Mouse (Mus musculus): ENCODE data around the gene Jade3. TPM values are rescaled to one million over a fixed set of nuclear protein-coding genes. Genes with fewer than 3 reads are reported as not detected.
"Not testable (repeated sequence)": the region's sequence is repeated elsewhere in the genome, so short reads cannot be mapped to it uniquely, and the experiment has no call there.

Gene Jade3
- 1 to 10 TPM; 7.0 to 8.3 TPM for total RNA-seq (2021)

- peak; percentile 57 to 67 for DNase-seq (ENCODE audit: low spot score in 2 of 2)
- intact Hi-C loops (cut with DNase I), result loop anchor here (5.0 to 10.0 kb wide), 3 partner anchors 60 to 540 kb away; partner anchors contain the start of genes Rp2 and Uxt
Measured at GRCm38 (mm10) chrX:20425140-20425838, at the start of gene Jade3. TSS of gene Jade3 (plus strand) at chrX:20425688.

GRCm38 (mm10) chrX:20379347-20380014 is 46.0 kb upstream of the Jade3 start:
- intact Hi-C loops (cut with DNase I), result no loop called here
- no peak for DNase-seq (ENCODE audit: low spot score in 2 of 2)

- intact Hi-C loops (cut with DNase I), result no loop called here
- no peak for DNase-seq (ENCODE audit: low spot score in 2 of 2)
Measured at GRCm38 (mm10) chrX:20382260-20382659, 43.2 kb upstream of the Jade3 start.

- DNase-seq (ENCODE audit: low spot score in 2 of 2), result no peak
- intact Hi-C loops (cut with DNase I), result no loop called here
Measured at GRCm38 (mm10) chrX:20387006-20387405, 38.5 kb upstream of the Jade3 start.

- DNase-seq (ENCODE audit: low spot score in 2 of 2); intact Hi-C loops (cut with DNase I): not testable (repeated sequence)
Measured at GRCm38 (mm10) chrX:20391964-20392363, 33.5 kb upstream of the Jade3 start.

GRCm38 (mm10) chrX:20392942-20393341 is 32.5 kb upstream of the Jade3 start:
- no peak for DNase-seq (ENCODE audit: low spot score in 2 of 2)
- intact Hi-C loops (cut with DNase I), result no loop called here

GRCm38 (mm10) chrX:20404068-20404467 is 21.4 kb upstream of the Jade3 start:
- intact Hi-C loops (cut with DNase I), result no loop called here
- DNase-seq (ENCODE audit: low spot score in 2 of 2), result no peak

- no peak for DNase-seq (ENCODE audit: low spot score in 2 of 2)
- intact Hi-C loops (cut with DNase I), result no loop called here
Measured at GRCm38 (mm10) chrX:20406909-20407308, 18.6 kb upstream of the Jade3 start.

GRCm38 (mm10) chrX:20407676-20408075 is 17.8 kb upstream of the Jade3 start:
- intact Hi-C loops (cut with DNase I), result no loop called here
- DNase-seq (ENCODE audit: low spot score in 2 of 2), result no peak

- DNase-seq (ENCODE audit: low spot score in 2 of 2), result no peak
- intact Hi-C loops (cut with DNase I), result no loop called here
Measured at GRCm38 (mm10) chrX:20411382-20411781, 14.1 kb upstream of the Jade3 start.

- DNase-seq (ENCODE audit: low spot score in 2 of 2), result no peak
- intact Hi-C loops (cut with DNase I), result no loop called here
Measured at GRCm38 (mm10) chrX:20412221-20412620, 13.3 kb upstream of the Jade3 start.

- intact Hi-C loops (cut with DNase I), result no loop called here
- peak; percentile 26 to 58 for DNase-seq (ENCODE audit: low spot score in 2 of 2)
Measured at GRCm38 (mm10) chrX:20414885-20415622, 10.4 kb upstream of the Jade3 start.

- intact Hi-C loops (cut with DNase I), result no loop called here
- no peak for DNase-seq (ENCODE audit: low spot score in 2 of 2)
Measured at GRCm38 (mm10) chrX:20418461-20418860, 7.0 kb upstream of the Jade3 start.

- DNase-seq (ENCODE audit: low spot score in 2 of 2), result no peak
- intact Hi-C loops (cut with DNase I), result no loop called here
Measured at GRCm38 (mm10) chrX:20419536-20419935, 6.0 kb upstream of the Jade3 start.

- intact Hi-C loops (cut with DNase I), result loop anchor here (5.0 to 10.0 kb wide), 3 partner anchors 59 to 539 kb away; partner anchors contain the start of genes Rp2 and Uxt
- DNase-seq (ENCODE audit: low spot score in 2 of 2), result peak in 1 of 2 experiments; percentile 12
Measured at GRCm38 (mm10) chrX:20425839-20426449, 456 bp downstream of the Jade3 start.

GRCm38 (mm10) chrX:20483213-20483612 is 57.7 kb downstream of the Jade3 start:
- no peak for DNase-seq (ENCODE audit: low spot score in 2 of 2)
- intact Hi-C loops (cut with DNase I), result loop anchor here (10.0 kb wide), 1 partner anchor 58 kb away; the partner anchor contains the start of gene Jade3

- no peak for DNase-seq (ENCODE audit: low spot score in 2 of 2)
- intact Hi-C loops (cut with DNase I), result no loop called here
Measured at GRCm38 (mm10) chrX:20497682-20498081, 72.2 kb downstream of the Jade3 start.

GRCm38 (mm10) chrX:20520290-20520939 is 94.9 kb downstream of the Jade3 start:
- intact Hi-C loops (cut with DNase I), result no loop called here
- DNase-seq (ENCODE audit: low spot score in 2 of 2), result no peak

GRCm38 (mm10) chrX:20521578-20521977 is 96.1 kb downstream of the Jade3 start:
- DNase-seq (ENCODE audit: low spot score in 2 of 2), result no peak
- intact Hi-C loops (cut with DNase I), result no loop called here

Measured in left cerebral cortex, postnatal 25 days (tissue).